Comparison of ENCODE assay signal across 8 mouse cellular contexts in the genomic region with DNA sequence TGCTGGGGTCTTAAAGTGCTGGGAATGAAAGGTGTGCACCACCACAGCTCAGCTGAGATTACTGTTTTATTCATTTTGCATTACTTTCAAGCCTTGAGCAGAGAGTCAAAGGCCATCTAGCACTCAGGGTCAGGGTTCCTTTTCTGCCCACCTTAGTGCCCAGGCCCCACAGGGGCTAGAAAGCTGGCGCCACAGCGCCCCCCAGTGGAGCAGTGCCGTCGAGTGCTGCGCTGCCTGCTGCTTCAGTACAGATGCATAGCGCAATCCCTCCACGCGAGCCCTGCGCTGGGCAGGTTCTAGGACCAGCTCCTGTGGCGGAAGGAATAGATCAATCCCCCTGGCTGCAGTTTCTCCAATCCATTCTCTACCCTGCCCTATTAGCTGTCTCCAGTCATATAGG. TPM values are rescaled to one million over a fixed set of nuclear protein-coding genes. Genes with fewer than 3 reads are reported as not detected.
DNase-seq lines count a peak whose midpoint lies in the region; ATAC-seq and TF ChIP-seq lines count a peak whose summit lies in the region.

No protein-coding gene starts in this region.

- no peaks in the 10 kb centered on the region for H3K9me3 ChIP-seq in forebrain, embryonic 10.5 days
- H3K9me3 ChIP-seq in intestine, embryonic 15.5 days = no peaks in the 10 kb centered on the region

- peak; percentile 59 for TF ChIP-seq CTCF in lung, adult 2 months (IDR thresholded peaks at IDR 0.05; ENCODE audit: insufficient read depth, low read length)
- peak; percentile 76 for TF ChIP-seq CTCF in testis, adult 2 months (IDR thresholded peaks at IDR 0.05; ENCODE audit: control insufficient read depth, insufficient read depth, insufficient replicate concordance, low read depth, low read length)

- 55% methylated on average over 10 of the region's 10 CpGs for WGBS in lung, adult 2 months
- WGBS in forebrain, embryonic 10.5 days = 15% methylated on average over 10 of the region's 10 CpGs
- WGBS in intestine, embryonic 15.5 days = 24% methylated on average over 10 of the region's 10 CpGs

- no peaks in the 10 kb centered on the region for H3K4me1 ChIP-seq in lung, adult 2 months (ENCODE audit: control insufficient read depth, insufficient read depth, low read length)
- peaks cover 36% of the 10 kb centered on the region for H3K4me1 ChIP-seq in forebrain, embryonic 10.5 days
- H3K4me1 ChIP-seq in intestine, embryonic 15.5 days (replicated peaks) = no peaks in the 10 kb centered on the region
- peaks cover 3% of the 10 kb centered on the region for H3K4me1 ChIP-seq in testis, adult 2 months (ENCODE audit: control insufficient read depth, insufficient read depth, low read length)

- no peak overlapping the region for H3K4me3 ChIP-seq in lung, adult 2 months (replicated peaks; ENCODE audit: extremely low read depth, low read depth, low read length)
- peak overlapping the region; percentile 48 for H3K4me3 ChIP-seq in forebrain, embryonic 10.5 days
- H3K4me3 ChIP-seq in intestine, embryonic 15.5 days (replicated peaks) = no peak overlapping the region
- no peak overlapping the region for H3K4me3 ChIP-seq in testis, adult 2 months (ENCODE audit: control insufficient read depth, low read depth, low read length)

- DNase-seq in lung, adult 2 months = peak; percentile 34
- DNase-seq in lung, postnatal 25 days (ENCODE audit: low spot score) = no peak
- peak; percentile 65 for DNase-seq in adrenal gland, adult 2 months
- peak; percentile 74 for DNase-seq in forebrain, embryonic 10.5 days (ENCODE audit: extremely low spot score, low spot score)
- DNase-seq in lung, postnatal 4 days = peak; percentile 58 to 72

- peaks cover 62% of the 10 kb centered on the region for H3K27me3 ChIP-seq in forebrain, embryonic 10.5 days (ENCODE audit: poor library complexity, severe bottlenecking)
- peaks cover 13% of the 10 kb centered on the region for H3K27me3 ChIP-seq in intestine, embryonic 15.5 days (replicated peaks)
- H3K27me3 ChIP-seq in testis, adult 2 months (ENCODE audit: control insufficient read depth, insufficient read depth, low read length) = no peaks in the 10 kb centered on the region

- peaks cover 22% of the 10 kb centered on the region; the same call in 1 of the 2 replicates for H3K36me3 ChIP-seq in forebrain, embryonic 10.5 days (replicated peaks)
- H3K36me3 ChIP-seq in intestine, embryonic 15.5 days = 0 out of 2 replicates have a peak, but pooled peaks cover 5% of the 10 kb centered on the region
- no peaks in the 10 kb centered on the region for H3K36me3 ChIP-seq in testis, adult 2 months (ENCODE audit: control insufficient read depth, insufficient read depth, low read length)

- no peak overlapping the region for H3K9ac ChIP-seq in intestine, embryonic 15.5 days

- no peak overlapping the region for H3K27ac ChIP-seq in forebrain, embryonic 10.5 days
- no peak overlapping the region for H3K27ac ChIP-seq in intestine, embryonic 15.5 days
- H3K27ac ChIP-seq in testis, adult 2 months (ENCODE audit: control insufficient read depth, insufficient read depth, low read depth, low read length) = no peak overlapping the region

- no peak for ATAC-seq in intestine, embryonic 15.5 days
- no peak for ATAC-seq in activated CD4-positive, CD25-positive, alpha-beta regulatory T cell, adult 4 months

- H3K4me2 ChIP-seq in intestine, embryonic 15.5 days (replicated peaks) = peak overlapping the region; percentile 35; the same call in 1 of the 2 replicates

- TF ChIP-seq POLR2A in lung, adult 2 months (IDR thresholded peaks at IDR 0.05; ENCODE audit: borderline replicate concordance, extremely low read depth, low read depth, low read length) = no peak
- TF ChIP-seq POLR2A in testis, adult 2 months (IDR thresholded peaks at IDR 0.05; ENCODE audit: control insufficient read depth, low read depth, low read length) = no peak

RNA-seq across cellular contexts. Expression of gene Nradd, which starts 6.9 kb away (rescaled TPM):
- polyA plus RNA-seq in lung, adult 2 months (2012; rRNA removed) = 20.0 and 22.9 TPM in 2 replicates
- 10 to 100 TPM; 12.0 to 14.5 TPM for total RNA-seq in adrenal gland, adult 2 months (2021)
- 27.6 and 30.2 TPM in 2 replicates for polyA plus RNA-seq in adrenal gland, adult 2 months (2012; rRNA removed)
- polyA plus RNA-seq in forebrain, embryonic 10.5 days (2016; fragmentation: Nextera tagmentation; extraction: Ambion mirVana) = 36.3 and 36.4 TPM in 2 replicates
- polyA plus RNA-seq in intestine, embryonic 15.5 days (2015; fragmentation: Nextera tagmentation; extraction: Ambion mirVana) = 27.0 and 29.0 TPM in 2 replicates
- 12.2 and 13.2 TPM in 2 replicates for polyA plus RNA-seq in testis, adult 2 months (2012; rRNA removed)
- polyA plus RNA-seq in activated CD4-positive, CD25-positive, alpha-beta regulatory T cell, adult 4 months (2017; shearing (Covaris generic)) = 1 to 10 TPM; 2.4 to 3.4 TPM

RNA-seq across cellular contexts. Expression of gene Nbeal2, which starts 22.8 kb away (rescaled TPM):
- polyA plus RNA-seq in lung, adult 2 months (2012; rRNA removed) = 58.4 and 66.4 TPM in 2 replicates
- total RNA-seq in adrenal gland, adult 2 months (2021) = 1 to 10 TPM; 5.5 to 7.1 TPM
- 22.5 and 30.8 TPM in 2 replicates for polyA plus RNA-seq in adrenal gland, adult 2 months (2012; rRNA removed)
- polyA plus RNA-seq in forebrain, embryonic 10.5 days (2016; fragmentation: Nextera tagmentation; extraction: Ambion mirVana) = 1.4 and 2.0 TPM in 2 replicates
- 3.6 and 4.9 TPM in 2 replicates for polyA plus RNA-seq in intestine, embryonic 15.5 days (2015; fragmentation: Nextera tagmentation; extraction: Ambion mirVana)
- 5.4 and 6.1 TPM in 2 replicates for polyA plus RNA-seq in testis, adult 2 months (2012; rRNA removed)
- polyA plus RNA-seq in activated CD4-positive, CD25-positive, alpha-beta regulatory T cell, adult 4 months (2017; shearing (Covaris generic)) = 10 to 100 TPM; 26.4 to 33.4 TPM

RNA-seq across cellular contexts. Expression of gene Ccdc12, which starts 25.1 kb away (rescaled TPM):
- 101 and 124 TPM in 2 replicates for polyA plus RNA-seq in lung, adult 2 months (2012; rRNA removed)
- 10 to 100 TPM; 51.6 to 71.6 TPM for total RNA-seq in adrenal gland, adult 2 months (2021)
- 38.4 and 45.5 TPM in 2 replicates for polyA plus RNA-seq in adrenal gland, adult 2 months (2012; rRNA removed)
- polyA plus RNA-seq in forebrain, embryonic 10.5 days (2016; fragmentation: Nextera tagmentation; extraction: Ambion mirVana) = 178 and 183 TPM in 2 replicates
- 162 and 166 TPM in 2 replicates for polyA plus RNA-seq in intestine, embryonic 15.5 days (2015; fragmentation: Nextera tagmentation; extraction: Ambion mirVana)
- polyA plus RNA-seq in testis, adult 2 months (2012; rRNA removed) = 76.5 and 78.9 TPM in 2 replicates
- 100 to 1,000 TPM; 224 to 285 TPM for polyA plus RNA-seq in activated CD4-positive, CD25-positive, alpha-beta regulatory T cell, adult 4 months (2017; shearing (Covaris generic))
